Mouse (Mus musculus) lung, postnatal 14 days (tissue): ENCODE results near the gene Magohb.
A peak's percentile ranks its signal among the peaks of the same experiment; 100 is the strongest.
"Not testable (repeated sequence)": the region's sequence is repeated elsewhere in the genome, so short reads cannot be mapped to it uniquely, and the experiment has no call there.

Experiments used
- DNase-seq: peaks from one replicate; pipeline ENCODE4 v3.0.0; 2021

Magohb gene

DNA sequence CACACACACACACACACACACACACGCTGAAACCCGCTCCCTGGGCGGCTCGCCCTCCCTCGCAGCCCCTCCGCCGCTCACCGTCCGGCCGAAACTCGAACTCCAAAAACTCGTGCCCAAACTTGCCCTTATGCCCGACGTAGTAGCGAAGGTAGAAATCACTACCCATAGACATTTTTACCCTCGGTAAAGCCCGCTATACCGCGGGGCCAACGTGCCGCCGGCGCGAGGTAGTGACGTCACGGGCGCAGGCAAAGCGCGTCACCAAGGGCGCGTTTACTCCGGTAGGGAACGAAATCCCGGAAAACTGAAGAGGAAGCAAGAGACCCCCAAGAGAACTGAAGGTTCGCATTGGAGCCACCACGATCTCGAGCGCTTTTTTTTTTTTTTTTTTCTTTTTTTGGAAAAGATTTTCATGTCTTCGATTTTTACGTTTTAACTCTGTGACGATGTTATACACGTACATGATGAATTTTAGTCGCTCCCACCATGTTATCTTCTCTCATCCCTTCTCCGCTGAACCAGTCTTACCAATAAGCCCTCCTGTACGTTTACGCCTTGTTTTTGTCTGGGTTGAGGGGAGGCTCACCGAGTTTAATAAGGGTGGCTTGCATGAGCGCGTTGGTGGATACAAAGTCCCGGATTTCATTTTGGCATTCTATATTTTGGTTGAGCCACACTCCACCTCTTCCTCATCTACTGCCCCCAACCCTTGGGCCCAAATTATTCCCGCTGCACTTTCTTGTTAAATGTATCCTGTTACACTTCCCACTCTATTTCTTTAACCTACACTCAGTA, at the start of gene Magohb:
Magohb (minus strand) TSS at position 254 of the 798 bp plus-strand sequence.
- peak; percentile 92 for DNase-seq

DNA sequence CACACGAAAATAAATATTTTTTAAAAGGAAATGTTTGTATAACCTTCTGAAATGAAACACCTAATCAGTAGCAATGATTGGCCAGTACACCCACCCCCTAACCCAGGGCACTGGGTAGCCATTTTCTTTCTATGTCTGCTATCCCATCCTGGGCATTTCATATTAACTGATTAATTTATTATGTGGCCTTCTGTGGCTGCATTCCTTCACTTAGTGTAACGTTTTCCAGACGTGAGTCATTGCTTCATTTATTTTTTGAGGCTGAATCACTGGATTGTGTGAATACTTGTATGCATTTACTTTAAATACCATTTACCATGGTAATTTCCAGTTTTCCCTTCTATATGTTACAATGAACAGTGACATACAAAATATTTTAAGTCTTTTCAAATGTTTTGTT, 47.0 kb upstream of the Magohb start:
- no peak for DNase-seq

DNA sequence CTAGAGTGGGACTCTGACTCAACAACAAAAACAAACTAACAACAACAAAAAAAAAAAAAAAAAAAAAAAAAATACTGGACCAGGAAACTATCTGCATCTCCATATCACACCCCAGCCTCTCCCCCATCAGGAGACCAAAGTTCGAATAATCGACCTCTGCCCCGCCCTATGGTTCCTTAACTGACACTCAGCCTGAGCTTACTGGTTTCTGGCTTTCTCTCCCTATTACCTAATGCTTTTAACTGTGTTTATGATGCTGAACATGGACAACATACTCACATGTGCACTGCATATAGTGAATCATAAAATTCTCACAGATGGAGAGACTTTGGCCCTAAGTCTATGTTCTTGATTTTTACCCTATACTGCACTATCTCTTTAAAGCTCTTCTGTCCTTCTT, 46.3 kb upstream of the Magohb start:
- no peak for DNase-seq

DNA sequence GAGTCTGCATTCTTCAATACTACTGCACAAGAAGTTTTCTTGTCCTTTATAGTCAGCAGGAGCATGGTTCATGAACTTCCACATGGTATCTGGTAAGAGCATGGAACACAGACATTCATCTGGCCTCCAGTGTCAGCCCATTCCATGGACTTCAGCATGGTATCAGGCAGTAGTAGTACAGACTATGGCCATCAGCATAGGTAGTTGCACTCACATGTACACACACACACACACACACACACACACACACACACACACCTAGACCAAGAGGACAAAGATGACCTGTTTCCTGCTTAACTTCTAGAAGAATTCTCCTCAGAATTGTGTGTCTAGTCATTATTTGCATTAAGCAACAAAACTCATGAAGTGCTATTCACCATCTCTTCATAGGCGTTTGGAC, 45.7 kb upstream of the Magohb start:
- no peak for DNase-seq

DNA sequence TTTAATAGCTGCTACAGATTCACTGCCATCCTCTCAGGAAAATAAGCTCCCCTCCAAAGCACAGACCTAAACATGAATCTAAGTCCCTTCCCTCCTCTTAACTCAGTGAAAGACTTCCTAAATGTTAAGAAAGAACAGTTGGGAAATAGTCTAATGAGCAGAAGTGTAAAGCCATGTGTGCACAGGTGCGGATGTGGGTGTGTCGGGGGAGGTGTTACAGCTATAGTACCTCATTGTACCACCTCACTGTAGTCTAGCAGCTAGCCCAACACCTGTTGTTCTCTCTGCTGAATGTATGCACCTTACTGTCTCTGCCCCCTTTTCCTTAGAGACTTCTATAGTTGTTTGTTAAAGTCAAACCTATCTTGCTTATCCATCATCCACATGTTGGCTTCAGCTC, 34.0 kb upstream of the Magohb start:
- no peak for DNase-seq

DNA sequence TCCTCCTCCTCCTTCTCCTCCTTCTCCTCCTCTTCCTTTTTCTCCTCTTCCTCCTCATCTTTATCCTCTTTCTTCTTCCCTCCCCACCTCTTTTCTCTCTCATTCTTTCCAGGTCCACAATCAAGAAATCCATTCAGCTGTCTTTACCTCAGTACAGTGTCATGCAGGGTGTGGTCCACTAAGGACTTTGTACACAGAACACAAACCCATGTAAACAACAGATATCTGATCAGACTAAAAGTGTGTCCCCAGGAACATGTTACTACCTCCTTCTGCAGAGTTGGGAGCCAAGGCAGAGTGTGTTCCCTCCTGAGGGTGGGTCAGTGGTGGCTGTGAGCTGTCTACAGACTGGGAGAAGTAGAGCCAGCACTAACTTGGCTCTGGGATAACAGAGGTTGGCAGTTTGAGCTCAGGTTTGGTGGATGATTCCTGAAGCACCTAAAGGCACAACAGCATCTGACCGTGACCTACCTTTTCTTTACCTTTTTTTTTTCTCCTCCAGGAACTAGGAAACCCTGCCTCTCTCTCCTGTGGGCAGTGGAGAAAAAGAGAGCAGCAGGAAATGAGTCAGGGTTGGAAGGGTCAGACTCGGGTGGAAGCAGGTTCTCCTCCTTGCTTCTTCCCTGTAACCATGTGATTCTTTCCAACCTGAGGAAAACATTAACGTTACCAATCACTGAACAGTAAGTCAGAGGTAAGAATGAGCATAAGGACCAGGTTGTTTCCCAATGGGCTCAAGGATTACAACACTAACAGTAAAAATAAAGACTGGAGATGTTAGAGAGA, 29.0 kb upstream of the Magohb start:
- DNase-seq, result no peak

DNA sequence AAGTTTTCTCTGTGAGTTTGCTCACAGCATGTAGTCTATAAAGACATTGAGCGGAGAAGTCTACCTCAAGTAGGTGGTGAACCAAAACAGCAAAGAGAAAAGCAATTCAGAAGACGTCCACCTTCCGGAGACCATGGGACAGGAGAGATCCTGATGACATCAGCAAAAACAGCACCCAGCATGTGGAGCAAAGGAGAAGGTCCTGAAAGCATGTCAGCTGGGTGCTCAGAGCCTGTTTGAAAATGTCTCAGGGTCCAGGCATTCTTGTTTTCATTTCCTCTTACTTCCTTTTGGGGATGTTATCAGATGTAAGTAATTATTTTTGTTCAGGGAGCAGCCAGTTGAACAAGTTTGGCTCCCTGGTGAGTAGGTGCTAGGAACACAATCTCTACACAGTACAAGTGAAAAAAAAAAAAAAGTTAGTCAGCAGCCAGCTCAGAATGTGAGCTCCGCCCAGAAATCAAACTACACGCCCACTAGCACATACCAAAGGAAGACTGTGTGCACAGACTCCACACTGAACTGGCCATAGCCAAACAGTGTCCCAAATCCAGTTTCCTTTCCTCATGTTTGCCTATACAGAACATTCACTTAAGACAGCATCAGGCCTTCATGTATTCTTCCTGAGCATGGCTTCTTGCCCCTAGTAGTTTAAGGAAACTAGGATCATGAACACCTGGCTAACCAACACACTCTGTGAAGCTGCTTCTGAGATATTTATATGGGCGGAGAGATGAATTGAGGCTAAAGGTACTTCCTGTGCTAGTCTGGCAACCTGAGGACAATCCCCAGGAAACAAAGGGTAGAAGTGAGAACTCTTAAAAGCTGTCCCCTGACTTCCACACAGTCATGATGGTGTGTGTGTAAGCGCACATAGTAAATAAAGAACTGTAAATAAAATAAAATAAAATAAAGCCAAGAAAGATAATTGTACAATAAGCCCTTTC, 23.4 kb upstream of the Magohb start:
- no peak for DNase-seq

DNA sequence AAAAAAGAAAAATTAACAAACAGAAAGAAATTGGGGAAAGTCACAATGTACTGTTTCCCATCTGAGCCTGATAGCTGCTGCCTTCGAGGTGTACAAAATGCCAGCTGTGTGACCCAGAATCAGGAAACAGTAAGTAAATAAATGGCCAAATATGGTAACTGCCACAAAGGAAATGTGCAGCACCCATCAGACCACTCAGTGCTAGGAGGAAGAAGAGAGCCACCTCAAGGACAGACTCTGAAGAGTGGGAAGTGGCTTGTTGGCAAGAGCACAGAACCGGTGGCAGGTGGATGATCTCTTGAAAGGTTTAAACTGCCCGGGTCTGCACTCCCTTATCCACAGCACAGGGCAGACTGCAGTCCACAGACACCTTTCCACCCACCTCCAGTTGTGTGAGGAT, 15.0 kb upstream of the Magohb start:
- no peak for DNase-seq

DNA sequence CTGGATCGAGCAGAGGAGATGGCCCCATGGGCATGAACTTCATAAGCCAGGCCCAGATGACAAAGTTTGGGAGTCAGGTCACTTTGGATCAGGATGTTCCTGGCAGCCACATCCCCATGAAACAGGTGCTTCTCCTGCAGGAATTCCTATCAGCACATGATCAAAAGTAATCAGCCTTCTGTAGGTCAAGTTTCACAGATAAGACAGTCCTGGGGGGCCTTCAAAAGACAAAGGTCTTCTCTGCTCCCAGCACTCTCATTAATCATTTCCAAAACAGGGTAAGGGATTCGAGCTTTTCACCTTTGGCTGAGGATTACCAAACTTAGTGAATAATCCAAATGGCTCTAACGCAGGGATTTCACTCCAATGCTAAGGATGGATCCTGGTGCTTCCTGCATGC, 11.7 kb upstream of the Magohb start:
- DNase-seq, result no peak

DNA sequence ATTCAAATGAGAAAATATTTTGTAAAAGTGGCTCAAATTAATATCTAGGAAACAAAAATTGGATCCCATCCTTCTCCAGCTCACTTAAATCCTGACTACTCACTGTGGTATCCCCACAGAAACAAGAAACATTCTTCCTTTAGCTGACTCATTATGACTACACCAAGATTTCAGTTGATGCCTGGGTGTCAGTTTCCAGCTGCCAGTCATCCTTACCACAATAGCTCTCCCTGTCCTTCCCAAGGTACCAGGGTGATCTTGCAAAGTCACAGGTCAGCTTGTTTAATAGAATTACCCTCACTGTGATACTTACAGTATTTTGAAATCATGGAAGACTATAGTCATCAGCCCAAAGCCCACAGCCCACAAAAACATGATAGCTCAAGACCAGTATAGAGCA, 5.5 kb upstream of the Magohb start:
- no peak for DNase-seq

DNA sequence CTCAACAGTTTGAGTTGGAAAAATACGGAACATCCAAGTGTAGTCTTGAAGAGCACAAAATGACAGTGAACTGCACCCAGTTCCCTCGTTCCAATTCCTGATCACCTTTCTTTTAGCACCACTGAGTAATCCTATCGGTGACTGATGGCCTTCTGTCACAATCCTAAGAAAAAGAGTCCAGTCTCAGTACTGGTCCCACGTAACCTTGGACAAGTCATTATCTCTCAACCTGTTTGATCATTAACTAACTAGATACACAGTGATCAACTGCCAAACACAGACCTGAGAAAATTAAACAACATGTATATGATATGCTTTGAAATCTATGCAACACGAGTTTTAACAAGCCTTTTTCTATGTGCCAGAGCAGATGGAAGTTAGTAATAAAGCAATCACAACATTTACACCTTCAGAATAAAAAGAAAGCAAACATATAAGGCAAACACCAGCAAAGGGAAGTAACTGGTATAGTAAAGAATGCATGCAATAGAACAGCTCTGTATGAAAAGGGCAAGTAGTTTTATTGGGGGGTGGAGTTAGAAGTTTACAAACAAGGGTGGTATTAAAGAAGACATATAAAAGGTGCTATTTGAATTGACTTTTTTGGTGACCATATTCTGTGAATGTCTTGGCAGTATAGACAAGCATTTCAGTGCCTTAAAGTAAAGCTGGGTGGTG, 1.5 kb upstream of the Magohb start:
- DNase-seq, result no peak

DNA sequence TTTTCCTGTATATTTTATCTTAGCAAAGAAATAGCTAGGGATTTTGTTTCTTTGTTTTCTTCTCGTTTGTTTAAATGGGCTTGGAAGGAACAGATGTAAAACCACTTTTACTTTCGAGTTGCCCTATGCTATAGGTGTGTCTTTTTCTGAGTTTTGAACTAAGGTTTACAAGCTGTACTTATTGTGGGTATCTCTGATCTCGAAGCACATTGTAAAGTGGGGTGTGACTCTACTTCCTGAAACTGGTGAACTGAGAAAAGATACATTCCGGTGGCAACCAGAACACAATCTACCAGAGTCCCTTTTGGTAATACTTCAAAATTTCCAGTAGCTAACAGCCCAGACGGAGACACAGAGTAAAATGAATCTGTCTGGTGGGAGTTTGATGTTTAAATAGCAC, 872 bp upstream of the Magohb start:
- no peak for DNase-seq

DNA sequence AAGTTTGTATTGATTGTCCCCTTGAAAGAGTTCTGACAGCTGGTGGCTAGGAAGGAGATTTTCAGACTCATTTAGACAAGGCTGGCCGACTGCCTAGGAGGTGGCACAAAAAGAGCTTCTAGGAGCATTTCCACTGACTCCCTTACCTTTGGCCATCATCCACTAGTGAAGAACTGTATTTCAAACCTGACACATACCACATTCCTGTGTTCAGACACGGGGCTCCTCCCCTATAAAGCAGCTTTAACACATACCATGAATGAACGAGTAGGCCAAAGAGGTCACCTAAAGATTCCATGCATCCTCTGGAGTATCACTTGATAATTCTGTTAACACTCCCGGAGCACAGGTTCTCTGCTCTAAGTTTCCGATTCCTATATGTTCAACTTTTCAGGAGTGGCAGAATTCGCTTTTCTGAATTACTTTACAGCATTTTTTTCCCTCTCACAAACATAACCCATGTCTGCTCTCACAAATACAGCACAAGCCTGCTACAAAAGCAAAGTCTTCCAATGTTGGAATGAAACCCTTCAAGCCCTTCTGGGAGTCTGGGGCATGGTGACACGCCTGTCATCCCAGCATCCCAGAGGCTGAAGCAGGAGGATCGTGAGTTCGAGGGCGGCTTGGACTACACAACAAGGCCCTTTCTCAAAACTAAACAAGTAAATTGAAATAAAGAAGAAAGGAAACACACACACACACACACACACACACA, 611 bp downstream of the Magohb start:
- no peak for DNase-seq

DNA sequence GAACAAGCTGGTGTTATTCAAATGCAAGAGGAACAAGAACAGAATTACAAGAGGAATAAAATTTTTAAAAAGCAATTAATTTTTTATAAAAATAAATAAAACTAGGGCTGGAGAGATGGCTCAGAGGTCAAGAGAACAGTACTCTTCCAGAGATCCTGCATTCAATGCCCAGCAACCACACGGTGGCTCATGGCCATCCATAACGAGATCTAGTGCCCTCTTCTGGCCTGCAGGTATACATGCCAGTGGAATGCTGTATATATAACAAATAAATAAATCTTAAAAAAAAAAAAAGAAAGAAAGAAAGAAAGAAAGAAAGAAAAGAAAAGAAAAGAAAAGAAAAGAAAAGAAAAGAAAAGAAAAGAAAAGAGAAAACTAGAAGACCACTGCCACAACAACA, 2.6 kb downstream of the Magohb start:
- DNase-seq, result peak; percentile 41

DNA sequence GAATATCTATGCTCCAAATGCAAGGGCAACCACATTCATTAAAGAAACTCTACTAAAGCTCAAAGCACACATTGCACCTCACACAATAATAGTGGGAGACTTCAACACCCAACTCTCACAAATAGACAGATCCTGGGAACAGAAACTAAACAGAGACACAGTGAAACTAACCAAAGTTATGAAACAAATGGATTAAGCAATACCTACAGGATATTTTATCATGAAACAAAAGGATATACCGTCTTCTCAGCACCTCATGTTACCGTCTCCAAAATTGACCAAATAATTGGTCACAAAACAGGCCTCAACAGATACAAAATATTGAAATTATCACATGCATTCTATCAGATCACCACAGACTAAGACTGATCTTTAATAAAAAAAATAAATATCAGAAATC, 14.9 kb downstream of the Magohb start:
- not testable (repeated sequence) for DNase-seq

DNA sequence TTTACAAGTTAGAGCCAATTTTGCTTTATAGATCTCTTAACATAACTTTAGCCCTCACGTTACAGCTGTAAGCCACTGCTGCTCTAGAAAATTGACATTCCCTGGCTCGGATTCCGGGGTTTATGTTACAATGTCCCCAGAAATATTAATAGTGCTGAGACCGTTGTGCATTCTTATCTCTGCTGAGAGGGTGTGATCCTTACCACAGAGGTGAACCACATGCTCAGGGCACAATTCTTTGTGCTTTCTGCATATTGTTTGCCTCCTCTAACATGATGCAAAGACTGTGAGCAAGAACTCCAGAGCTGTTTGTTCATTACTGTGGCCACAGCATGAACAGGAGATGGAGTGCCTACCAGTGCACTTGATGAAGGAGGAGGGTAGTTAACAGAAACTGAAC, 16.4 kb downstream of the Magohb start:
- no peak for DNase-seq

DNA sequence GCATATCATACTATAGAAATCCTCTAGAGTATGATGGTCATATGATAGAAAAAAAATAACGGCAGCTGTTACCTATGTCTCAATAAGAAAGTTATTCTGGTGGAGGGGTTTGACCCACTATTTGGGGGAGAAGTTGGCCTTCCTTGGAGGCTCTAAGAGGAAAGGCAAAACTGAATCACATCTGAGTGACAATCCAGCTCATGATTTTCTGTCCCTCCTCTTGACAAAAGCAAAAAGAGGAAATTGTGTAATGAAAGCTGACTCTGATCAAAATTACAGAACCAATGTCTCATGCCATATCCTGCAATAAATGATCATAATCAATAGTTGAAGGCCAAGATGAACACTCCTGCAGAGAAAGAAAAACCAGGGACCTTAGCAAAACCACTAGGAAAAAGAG, 20.7 kb downstream of the Magohb start:
- DNase-seq, result no peak

DNA sequence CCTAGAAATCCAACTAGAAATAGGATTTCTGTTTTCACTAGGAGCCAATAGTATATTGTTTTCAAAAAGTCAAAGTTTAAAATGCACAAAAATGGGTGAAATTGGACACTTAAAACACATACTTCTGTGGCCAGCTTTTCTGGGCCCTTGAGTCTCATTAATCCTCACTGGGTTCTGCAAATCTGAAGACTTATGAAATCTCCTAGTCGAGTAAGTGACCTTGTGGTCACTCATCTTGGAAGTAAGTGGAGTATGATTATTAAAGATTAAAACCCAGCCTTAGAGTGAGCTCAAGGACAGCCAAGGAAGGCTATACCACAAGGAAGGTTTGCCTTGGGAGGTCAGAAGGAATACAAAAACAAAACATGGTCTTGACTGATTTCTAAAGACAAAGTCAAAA, 22.7 kb downstream of the Magohb start:
- no peak for DNase-seq

DNA sequence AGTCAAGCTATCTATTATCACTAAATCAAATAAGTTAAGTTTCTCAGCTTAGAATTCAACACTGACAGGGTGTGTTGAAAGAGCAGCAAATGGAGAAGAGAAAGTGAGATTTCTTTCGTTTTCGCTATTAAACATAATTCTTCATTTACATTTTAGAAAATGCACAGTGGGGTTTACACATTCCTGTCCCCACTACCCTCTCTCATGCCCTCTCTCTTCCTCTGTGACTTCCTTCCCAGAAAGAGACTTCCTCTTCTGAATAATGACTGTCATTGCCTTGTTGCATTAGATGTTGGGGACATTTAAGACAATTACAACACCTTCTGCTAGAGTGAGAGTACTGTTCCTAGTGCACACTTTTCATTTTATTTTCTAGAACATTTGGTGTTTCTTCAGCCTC, 23.4 kb downstream of the Magohb start:
- DNase-seq, result no peak

DNA sequence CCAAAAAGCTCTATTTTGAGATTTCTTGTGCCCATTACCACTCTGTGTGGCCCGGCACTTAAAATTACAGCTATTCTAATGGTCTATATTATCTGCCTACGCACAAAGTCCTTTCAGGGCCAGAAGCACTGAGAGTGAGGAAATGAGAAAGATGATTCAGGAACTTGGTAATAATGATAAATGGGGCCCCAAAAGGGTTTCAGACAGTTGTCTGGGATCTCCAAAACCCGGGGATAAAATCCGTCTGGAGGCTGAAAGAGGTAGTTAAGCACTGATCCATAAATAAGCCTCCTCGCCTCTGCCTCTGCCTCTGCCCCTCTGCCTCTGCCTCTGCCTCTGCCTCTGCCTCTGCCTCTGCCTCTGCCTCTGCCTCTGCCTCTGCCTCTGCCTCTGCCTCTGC, 28.9 kb downstream of the Magohb start:
- no peak for DNase-seq

DNA sequence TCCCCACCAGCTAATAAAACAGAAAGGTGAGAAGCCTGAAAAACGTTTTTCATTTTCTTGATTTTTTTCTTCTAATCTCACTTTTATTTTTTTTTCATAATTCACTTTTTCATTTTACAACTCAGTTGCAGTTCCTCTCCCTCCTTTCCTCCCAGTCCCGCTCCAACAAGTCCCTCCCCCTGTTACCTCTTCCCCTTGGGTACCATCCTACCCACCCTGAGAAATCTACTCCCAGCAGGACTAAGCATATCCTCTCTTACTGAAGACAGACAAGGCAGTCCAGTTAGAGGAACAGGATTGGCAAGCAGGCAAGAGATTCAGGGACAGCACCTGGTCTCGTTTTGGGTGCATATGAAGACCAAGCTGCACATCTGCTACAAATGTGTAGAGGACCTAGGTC, 30.3 kb downstream of the Magohb start:
- no peak for DNase-seq

DNA sequence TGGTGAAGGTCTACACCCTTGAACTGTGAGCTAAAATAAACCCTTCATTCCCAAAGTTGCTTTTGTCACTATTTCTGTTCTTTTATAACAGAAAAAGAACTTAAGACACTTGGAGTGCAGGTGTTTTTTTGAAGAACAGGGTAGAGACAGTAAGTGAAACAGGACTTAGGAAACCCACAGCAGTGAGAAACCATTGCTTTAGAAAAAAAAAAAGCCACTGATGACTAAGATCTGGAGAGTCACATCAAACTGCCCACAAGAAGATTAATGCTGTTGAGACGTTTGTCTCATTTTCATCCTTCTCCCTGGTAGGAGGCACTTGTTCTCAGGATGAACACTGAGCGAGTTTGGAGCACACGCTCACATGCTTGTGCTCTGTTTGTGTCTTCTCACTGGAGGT, 31.0 kb downstream of the Magohb start:
- no peak for DNase-seq
